Mouse (Mus musculus): ENCODE data around the gene Nav2. TPM values are rescaled to one million over a fixed set of nuclear protein-coding genes. Genes with fewer than 3 reads are reported as not detected.

The Nav2 gene
- polyA plus RNA-seq, 1 experiment from 2014 or later: 34.2 TPM

DNA sequence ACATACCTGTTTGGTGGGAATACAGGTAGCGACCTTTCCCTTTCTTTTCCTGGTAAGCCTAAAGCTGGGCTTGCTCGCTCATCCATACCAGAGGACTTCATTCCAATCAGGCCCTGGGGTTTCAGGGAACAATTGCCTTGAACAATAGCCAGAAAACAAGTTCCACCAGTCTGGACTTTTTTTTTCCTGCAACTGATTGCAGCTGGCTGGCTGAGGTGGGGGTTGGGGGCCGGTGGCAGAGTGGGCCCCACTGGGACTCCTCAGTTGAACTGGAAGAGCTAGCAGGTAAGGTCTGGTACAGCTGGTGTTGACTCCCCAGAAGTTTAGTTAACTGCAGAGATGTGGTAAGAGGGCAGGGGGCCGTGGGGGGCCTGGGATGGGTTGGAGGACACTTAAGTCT is 619.0 kb downstream of the Nav2 start:
- Histone ChIP-seq H3K36me3 (ENCODE audit: control insufficient read depth, insufficient read depth) (no peaks in the 10 kb centered on the region), H3K9me3 (replicated peaks; ENCODE audit: control insufficient read depth, low read length) (no peaks in the 10 kb centered on the region), H3K4me3 (ENCODE audit: low read length) (peak overlapping the region; percentile 13; the same call in 1 of the 2 replicates), H3K4me2 (ENCODE audit: low read depth, low read length) (peak overlapping the region; percentile 48), H3K27me3 (ENCODE audit: control insufficient read depth, insufficient read depth, low read length) (no peaks in the 10 kb centered on the region), H3K4me1 (ENCODE audit: control insufficient read depth, insufficient read depth, low read length) (peaks cover 37% of the 10 kb centered on the region), H3K27ac (ENCODE audit: low read length) (peak overlapping the region; percentile 72), H3K9ac (ENCODE audit: low read length) (peak overlapping the region; percentile 30)
- 21% methylated on average over 4 of the region's 4 CpGs for WGBS
- no peak for ATAC-seq (replicated peaks; ENCODE audit: extremely low read depth, insufficient read depth, low FRiP score)

DNA sequence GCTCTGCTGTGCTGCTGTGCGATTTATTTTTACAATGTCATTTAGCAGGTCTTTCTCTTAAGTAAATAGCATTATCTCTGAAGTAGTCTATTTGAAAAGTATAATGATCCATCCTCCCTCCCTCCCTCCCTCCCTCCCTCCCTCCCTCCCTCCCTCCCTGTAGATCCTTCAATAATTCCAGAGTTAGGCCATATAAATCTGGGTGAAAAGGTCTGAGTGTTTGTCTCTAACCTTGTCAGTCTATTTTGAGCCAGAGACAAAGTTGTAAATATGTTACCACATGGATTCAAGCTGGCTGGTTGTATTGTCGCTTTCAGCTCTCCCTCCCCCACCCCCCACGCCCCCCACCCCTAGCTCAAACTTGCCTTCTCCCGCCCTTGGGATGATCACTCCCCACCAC is 619.4 kb downstream of the Nav2 start:
- ATAC-seq (replicated peaks; ENCODE audit: extremely low read depth, insufficient read depth, low FRiP score): no peak
- WGBS: 18% methylated on average over 4 of the region's 4 CpGs
- H3K27me3 ChIP-seq (ENCODE audit: control insufficient read depth, insufficient read depth, low read length): no peaks in the 10 kb centered on the region
- peak overlapping the region; percentile 30; the same call in 1 of the 2 replicates for H3K9ac ChIP-seq (ENCODE audit: low read length)
- H3K4me2 ChIP-seq (ENCODE audit: low read depth, low read length): peak overlapping the region; percentile 48
- no peak overlapping the region; the same call in 1 of the 2 replicates for H3K4me3 ChIP-seq (ENCODE audit: low read length)
- H3K27ac ChIP-seq (ENCODE audit: low read length): peak overlapping the region; percentile 72
- no peaks in the 10 kb centered on the region for H3K36me3 ChIP-seq (ENCODE audit: control insufficient read depth, insufficient read depth)
- no peaks in the 10 kb centered on the region for H3K9me3 ChIP-seq (replicated peaks; ENCODE audit: control insufficient read depth, low read length)
- H3K4me1 ChIP-seq (ENCODE audit: control insufficient read depth, insufficient read depth, low read length): peaks cover 37% of the 10 kb centered on the region

DNA sequence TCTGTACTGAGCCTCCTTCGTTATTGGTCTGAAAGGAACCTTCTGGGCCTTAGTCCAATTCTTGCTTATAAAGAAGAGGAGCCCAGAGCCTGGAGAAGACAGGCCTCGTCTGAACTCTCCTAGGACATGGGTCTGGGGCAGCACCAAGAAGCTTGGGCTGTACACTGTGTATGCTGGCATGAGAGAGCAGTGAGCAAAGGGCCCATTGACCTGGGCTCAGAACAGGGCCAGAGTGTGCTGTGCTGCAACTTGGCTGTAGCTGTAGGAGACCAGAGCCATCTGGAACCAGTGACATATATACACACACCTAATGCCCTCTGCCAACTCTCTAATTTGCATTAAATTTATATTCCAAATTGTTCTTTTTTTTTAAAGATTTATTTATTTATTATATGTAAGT is 621.0 kb downstream of the Nav2 start:
- H3K9ac ChIP-seq (ENCODE audit: low read length): no peak overlapping the region
- H3K4me1 ChIP-seq (ENCODE audit: control insufficient read depth, insufficient read depth, low read length): peaks cover 45% of the 10 kb centered on the region
- no peak overlapping the region for H3K4me2 ChIP-seq (ENCODE audit: low read depth, low read length)
- no peaks in the 10 kb centered on the region for H3K36me3 ChIP-seq (ENCODE audit: control insufficient read depth, insufficient read depth)
- H3K27me3 ChIP-seq (ENCODE audit: control insufficient read depth, insufficient read depth, low read length): no peaks in the 10 kb centered on the region
- H3K9me3 ChIP-seq (replicated peaks; ENCODE audit: control insufficient read depth, low read length): no peaks in the 10 kb centered on the region
- H3K4me3 ChIP-seq (ENCODE audit: low read length): no peak overlapping the region
- 50% methylated on average over 2 of the region's 2 CpGs for WGBS
- H3K27ac ChIP-seq (ENCODE audit: low read length): no peak overlapping the region
- no peak for ATAC-seq (replicated peaks; ENCODE audit: extremely low read depth, insufficient read depth, low FRiP score)

GRCm38 (mm10) chr7:49533571-49533970 is 625.1 kb downstream of the Nav2 start:
- ATAC-seq (replicated peaks; ENCODE audit: extremely low read depth, insufficient read depth, low FRiP score): no peak
- peak overlapping the region; percentile 87 for H3K27ac ChIP-seq (ENCODE audit: low read length)
- H3K36me3 ChIP-seq (ENCODE audit: control insufficient read depth, insufficient read depth): peaks cover 5% of the 10 kb centered on the region
- no peak overlapping the region for H3K4me2 ChIP-seq (ENCODE audit: low read depth, low read length)
- no peaks in the 10 kb centered on the region for H3K27me3 ChIP-seq (ENCODE audit: control insufficient read depth, insufficient read depth, low read length)
- H3K9ac ChIP-seq (ENCODE audit: low read length): no peak overlapping the region
- whole genome bisulfite sequencing: 66% methylated on average over 8 of the region's 8 CpGs
- no peak overlapping the region for H3K4me3 ChIP-seq (ENCODE audit: low read length)
- peaks cover 27% of the 10 kb centered on the region for H3K4me1 ChIP-seq (ENCODE audit: control insufficient read depth, insufficient read depth, low read length)
- no peaks in the 10 kb centered on the region for H3K9me3 ChIP-seq (replicated peaks; ENCODE audit: control insufficient read depth, low read length)

DNA sequence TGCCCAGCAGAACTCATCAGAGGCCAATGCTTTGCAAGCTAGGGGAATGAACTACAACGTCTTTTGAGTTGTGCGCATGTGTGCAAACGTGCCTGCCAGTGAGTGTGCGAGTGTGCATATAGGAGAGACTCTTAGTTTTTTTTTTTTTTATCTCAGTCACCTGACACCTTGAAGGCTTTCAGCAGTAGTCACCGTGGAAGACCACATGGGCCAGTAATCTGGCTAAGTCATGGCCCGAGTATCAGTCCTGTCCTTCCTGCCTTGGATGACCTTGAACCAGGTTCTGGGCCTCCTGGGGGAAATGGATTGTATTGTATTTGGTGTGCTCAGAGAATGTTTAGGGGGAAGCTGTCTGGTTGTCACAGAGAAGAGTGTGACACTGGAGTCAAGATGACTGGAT is 625.7 kb downstream of the Nav2 start:
- peaks cover 26% of the 10 kb centered on the region for H3K4me1 ChIP-seq (ENCODE audit: control insufficient read depth, insufficient read depth, low read length)
- H3K27me3 ChIP-seq (ENCODE audit: control insufficient read depth, insufficient read depth, low read length): no peaks in the 10 kb centered on the region
- ATAC-seq (replicated peaks; ENCODE audit: extremely low read depth, insufficient read depth, low FRiP score): peak; percentile 42
- no peak overlapping the region for H3K4me2 ChIP-seq (ENCODE audit: low read depth, low read length)
- WGBS: 37% methylated on average over 6 of the region's 6 CpGs
- peaks cover 5% of the 10 kb centered on the region for H3K36me3 ChIP-seq (ENCODE audit: control insufficient read depth, insufficient read depth)
- 0 out of 2 replicates have a peak overlapping the region, but pooled peaks have one; percentile 34 for H3K9ac ChIP-seq (ENCODE audit: low read length)
- H3K9me3 ChIP-seq (replicated peaks; ENCODE audit: control insufficient read depth, low read length): no peaks in the 10 kb centered on the region
- no peak overlapping the region for H3K4me3 ChIP-seq (ENCODE audit: low read length)
- peak overlapping the region; percentile 87 for H3K27ac ChIP-seq (ENCODE audit: low read length)

GRCm38 (mm10) chr7:49538360-49538759 is 629.8 kb downstream of the Nav2 start:
- Histone ChIP-seq H3K9ac (ENCODE audit: low read length) (no peak overlapping the region), H3K27ac (ENCODE audit: low read length) (no peak overlapping the region), H3K4me1 (ENCODE audit: control insufficient read depth, insufficient read depth, low read length) (peaks cover 36% of the 10 kb centered on the region), H3K36me3 (ENCODE audit: control insufficient read depth, insufficient read depth) (peaks cover 13% of the 10 kb centered on the region), H3K4me3 (ENCODE audit: low read length) (no peak overlapping the region), H3K9me3 (replicated peaks; ENCODE audit: control insufficient read depth, low read length) (no peaks in the 10 kb centered on the region), H3K27me3 (ENCODE audit: control insufficient read depth, insufficient read depth, low read length) (no peaks in the 10 kb centered on the region), H3K4me2 (ENCODE audit: low read depth, low read length) (no peak overlapping the region)
- no peak for ATAC-seq (replicated peaks; ENCODE audit: extremely low read depth, insufficient read depth, low FRiP score)
- 55% methylated on average over 5 of the region's 5 CpGs for WGBS

DNA sequence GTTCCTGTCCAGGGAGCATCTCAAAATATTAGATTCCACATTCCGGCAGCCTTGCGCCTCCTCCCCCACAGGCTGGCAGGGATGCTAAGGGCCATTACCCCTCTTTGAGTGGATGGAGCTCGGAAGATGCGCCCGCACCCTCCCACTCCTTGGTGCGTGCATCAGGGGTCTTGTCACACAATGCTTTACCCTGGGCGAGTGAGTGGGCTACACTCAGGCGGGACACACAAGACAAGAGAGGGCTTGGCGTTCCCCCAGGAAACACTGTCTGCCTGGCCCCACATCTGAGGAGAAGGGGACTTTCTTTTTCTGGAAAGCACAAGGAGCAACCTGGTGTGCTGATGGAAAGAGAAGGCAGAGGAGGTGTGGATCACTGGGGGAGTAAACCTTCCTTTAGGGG is 631.7 kb downstream of the Nav2 start:
- 75% methylated on average over 9 of the region's 9 CpGs for WGBS
- H3K27ac ChIP-seq (ENCODE audit: low read length): no peak overlapping the region
- peaks cover 33% of the 10 kb centered on the region for H3K4me1 ChIP-seq (ENCODE audit: control insufficient read depth, insufficient read depth, low read length)
- H3K4me2 ChIP-seq (ENCODE audit: low read depth, low read length): no peak overlapping the region
- no peak overlapping the region for H3K4me3 ChIP-seq (ENCODE audit: low read length)
- H3K9ac ChIP-seq (ENCODE audit: low read length): no peak overlapping the region
- H3K9me3 ChIP-seq (replicated peaks; ENCODE audit: control insufficient read depth, low read length): no peaks in the 10 kb centered on the region
- H3K36me3 ChIP-seq (ENCODE audit: control insufficient read depth, insufficient read depth): peaks cover 13% of the 10 kb centered on the region
- H3K27me3 ChIP-seq (ENCODE audit: control insufficient read depth, insufficient read depth, low read length): no peaks in the 10 kb centered on the region
- ATAC-seq (replicated peaks; ENCODE audit: extremely low read depth, insufficient read depth, low FRiP score): no peak

DNA sequence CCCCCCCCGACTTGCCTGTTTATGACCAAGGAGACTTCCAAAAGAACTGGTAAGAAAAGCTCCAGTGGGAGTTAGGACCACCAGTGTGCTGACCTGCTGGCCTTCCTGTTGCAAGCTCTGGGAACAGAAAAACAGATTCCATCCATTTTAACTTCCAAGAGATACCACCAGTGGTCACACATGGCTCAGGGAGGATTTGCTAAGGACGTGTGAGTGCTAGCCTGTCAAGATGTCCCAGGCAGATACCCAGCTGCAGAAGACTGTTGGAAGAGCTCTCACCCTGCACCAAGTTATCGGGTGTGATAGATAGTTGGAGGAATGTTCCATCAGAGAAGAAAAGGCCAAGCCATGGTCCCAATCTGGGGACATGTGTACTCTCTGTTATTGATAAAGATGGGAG is 633.6 kb downstream of the Nav2 start:
- 37% methylated on average over 2 of the region's 3 CpGs for WGBS
- H3K36me3 ChIP-seq (ENCODE audit: control insufficient read depth, insufficient read depth): peaks cover 14% of the 10 kb centered on the region
- ATAC-seq (replicated peaks; ENCODE audit: extremely low read depth, insufficient read depth, low FRiP score): no peak
- H3K4me1 ChIP-seq (ENCODE audit: control insufficient read depth, insufficient read depth, low read length): peaks cover 32% of the 10 kb centered on the region
- no peak overlapping the region for H3K9ac ChIP-seq (ENCODE audit: low read length)
- no peak overlapping the region for H3K4me3 ChIP-seq (ENCODE audit: low read length)
- H3K27me3 ChIP-seq (ENCODE audit: control insufficient read depth, insufficient read depth, low read length): no peaks in the 10 kb centered on the region
- H3K9me3 ChIP-seq (replicated peaks; ENCODE audit: control insufficient read depth, low read length): no peaks in the 10 kb centered on the region
- H3K27ac ChIP-seq (ENCODE audit: low read length): peak overlapping the region; percentile 53; the same call in 1 of the 2 replicates
- no peak overlapping the region for H3K4me2 ChIP-seq (ENCODE audit: low read depth, low read length)

GRCm38 (mm10) chr7:49544775-49545705 is 636.5 kb downstream of the Nav2 start:
- H3K4me1 ChIP-seq (ENCODE audit: control insufficient read depth, insufficient read depth, low read length): peaks cover 31% of the 10 kb centered on the region
- peak overlapping the region; percentile 6 for H3K9ac ChIP-seq (ENCODE audit: low read length)
- H3K36me3 ChIP-seq (ENCODE audit: control insufficient read depth, insufficient read depth): peaks cover 34% of the 10 kb centered on the region
- no peak overlapping the region for H3K4me2 ChIP-seq (ENCODE audit: low read depth, low read length)
- H3K4me3 ChIP-seq (ENCODE audit: low read length): no peak overlapping the region
- peak; percentile 53; the same call in 1 of the 2 replicates for ATAC-seq (replicated peaks; ENCODE audit: extremely low read depth, insufficient read depth, low FRiP score)
- H3K9me3 ChIP-seq (replicated peaks; ENCODE audit: control insufficient read depth, low read length): no peaks in the 10 kb centered on the region
- peak overlapping the region; percentile 79 for H3K27ac ChIP-seq (ENCODE audit: low read length)
- WGBS: 18% methylated on average over 11 of the region's 11 CpGs
- H3K27me3 ChIP-seq (ENCODE audit: control insufficient read depth, insufficient read depth, low read length): no peaks in the 10 kb centered on the region

Measured in heart, embryonic 16.5 days (tissue).